Mouse (Mus musculus): ENCODE measurements at regions not wholly inside any gene's neighbourhood (a gene's known extent, or its start where the extent isn't known, plus 50 kb on each side); places are given as distances from the start of the nearest gene placed in this dataset.
"Not testable (repeated sequence)": the region's sequence is repeated elsewhere in the genome, so short reads cannot be mapped to it uniquely, and the experiment has no call there.

- no peak for DNase-seq (ENCODE audit: low read depth, low spot score)
Observed at GRCm38 (mm10) chr3:9065892-9066291, 544.0 kb downstream of the Zfp704 start.

DNA sequence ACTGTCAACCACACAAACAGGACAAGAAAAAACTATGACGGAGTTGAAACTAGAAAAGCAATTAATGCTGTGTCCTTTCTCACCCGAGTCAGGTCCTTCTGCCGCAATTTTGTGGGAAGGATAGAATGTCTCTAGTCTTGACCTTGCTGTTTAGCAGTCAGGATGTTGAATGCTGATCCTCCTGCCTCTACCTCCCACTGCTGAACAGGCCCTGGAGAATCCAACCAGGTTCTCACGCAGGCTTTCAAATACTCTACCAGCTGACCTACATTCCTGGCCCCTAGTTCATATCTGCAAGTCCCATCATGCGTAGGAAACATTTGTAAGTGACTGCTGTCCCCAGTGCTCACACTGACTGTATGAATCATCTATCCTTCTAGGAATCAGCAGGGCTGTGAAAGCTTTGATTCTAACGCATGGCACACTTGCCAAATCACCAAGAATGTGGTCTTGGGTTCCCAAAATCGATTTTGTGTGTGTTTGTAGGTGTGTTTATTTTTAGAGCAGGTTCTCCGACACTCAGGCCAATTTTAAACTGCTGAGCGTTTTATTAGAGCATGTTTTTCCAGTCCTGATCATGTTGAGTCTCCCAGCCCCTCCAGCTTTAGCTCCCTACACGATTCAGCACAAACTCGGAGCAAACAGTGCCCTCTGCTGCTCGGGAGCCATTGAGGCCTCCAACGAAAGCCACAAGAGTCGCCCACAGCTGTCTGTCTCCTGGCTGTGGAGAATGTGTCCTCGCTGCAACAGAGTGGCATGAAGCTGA lies 545.4 kb downstream of the Zfp704 start:
- no peak for DNase-seq (ENCODE audit: low read depth, low spot score)

DNA sequence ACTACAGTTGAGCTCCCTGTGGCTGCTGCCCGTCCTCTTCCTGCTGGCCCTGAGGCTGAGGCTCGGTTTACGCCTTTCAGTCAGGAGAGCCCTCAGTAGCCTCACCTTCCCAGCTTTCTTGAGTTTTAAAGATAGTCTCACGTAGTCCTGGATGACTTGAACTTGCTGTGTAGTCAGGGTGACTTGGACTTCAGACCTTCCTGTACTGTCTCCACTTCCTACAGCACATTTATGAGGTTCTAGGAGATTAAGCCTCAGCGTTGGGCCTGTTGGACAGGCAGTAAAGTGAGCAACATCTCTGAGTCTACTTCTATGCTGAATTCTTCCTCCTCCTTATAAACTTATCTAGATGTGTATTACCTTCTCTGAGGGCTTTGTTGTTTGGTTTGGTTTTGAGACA lies 546.2 kb downstream of the Zfp704 start:
- no peak for DNase-seq (ENCODE audit: low read depth, low spot score)

DNA sequence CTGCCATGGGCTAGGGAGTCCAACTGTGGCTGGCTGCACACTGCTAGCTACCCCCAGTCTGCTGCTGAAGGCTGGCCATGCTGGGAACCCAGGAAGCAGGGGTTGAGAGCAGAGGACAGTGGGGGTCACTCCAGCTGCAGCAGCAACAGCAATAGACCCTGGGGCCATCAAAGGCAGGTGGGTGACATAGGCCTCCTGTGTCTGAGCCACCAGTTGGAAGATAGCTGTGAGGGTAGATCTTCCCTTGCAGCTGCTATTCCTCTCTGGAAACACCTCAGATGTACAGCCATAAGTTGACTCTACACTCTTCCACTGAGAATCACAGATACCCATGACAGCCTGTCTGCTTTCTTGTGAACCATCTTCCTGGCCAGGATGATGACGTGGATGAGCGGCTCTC lies 548.5 kb downstream of the Zfp704 start:
- DNase-seq (ENCODE audit: low read depth, low spot score) = no peak

DNA sequence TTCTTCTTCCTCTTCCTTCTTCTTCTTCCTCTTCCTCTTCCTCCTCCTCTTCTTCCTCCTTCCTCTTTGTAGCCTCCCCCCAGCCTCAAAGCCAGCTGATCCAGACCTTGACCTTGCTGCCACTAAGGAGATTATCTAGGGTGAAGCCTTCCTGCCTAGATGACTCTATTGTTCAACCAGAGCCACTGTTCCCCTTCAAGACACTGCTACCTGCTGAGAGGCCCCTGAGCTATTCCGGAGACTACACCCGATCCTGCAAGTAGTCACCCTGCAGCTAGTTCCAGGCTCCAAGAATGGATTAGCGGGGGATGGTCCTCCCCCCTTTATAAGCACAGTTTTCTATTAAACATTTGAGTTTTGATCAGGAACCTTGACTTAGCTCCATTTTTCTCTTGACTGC lies 552.2 kb downstream of the Zfp704 start:
- DNase-seq (ENCODE audit: low read depth, low spot score) = not testable (repeated sequence)

GRCm38 (mm10) chr3:9056846-9057245 lies 553.0 kb downstream of the Zfp704 start:
- no peak for DNase-seq (ENCODE audit: low read depth, low spot score)

GRCm38 (mm10) chr3:9055780-9056179 lies 554.1 kb downstream of the Zfp704 start:
- DNase-seq (ENCODE audit: low read depth, low spot score) = no peak
